Mouse (Mus musculus) cerebellum, postnatal 36 days (tissue): Measurements from ENCODE around the gene Napepld.
"Not testable (repeated sequence)": the region's sequence is repeated elsewhere in the genome, so short reads cannot be mapped to it uniquely, and the experiment has no call there.

Experiments
- DNase-seq, 2 experiments: peaks; one replicate each; pipeline ENCODE4 v3.0.0; 2021 to 2022; ENCODE audit warnings: mixed read lengths in 2 of 2

Gene Napepld

DNA sequence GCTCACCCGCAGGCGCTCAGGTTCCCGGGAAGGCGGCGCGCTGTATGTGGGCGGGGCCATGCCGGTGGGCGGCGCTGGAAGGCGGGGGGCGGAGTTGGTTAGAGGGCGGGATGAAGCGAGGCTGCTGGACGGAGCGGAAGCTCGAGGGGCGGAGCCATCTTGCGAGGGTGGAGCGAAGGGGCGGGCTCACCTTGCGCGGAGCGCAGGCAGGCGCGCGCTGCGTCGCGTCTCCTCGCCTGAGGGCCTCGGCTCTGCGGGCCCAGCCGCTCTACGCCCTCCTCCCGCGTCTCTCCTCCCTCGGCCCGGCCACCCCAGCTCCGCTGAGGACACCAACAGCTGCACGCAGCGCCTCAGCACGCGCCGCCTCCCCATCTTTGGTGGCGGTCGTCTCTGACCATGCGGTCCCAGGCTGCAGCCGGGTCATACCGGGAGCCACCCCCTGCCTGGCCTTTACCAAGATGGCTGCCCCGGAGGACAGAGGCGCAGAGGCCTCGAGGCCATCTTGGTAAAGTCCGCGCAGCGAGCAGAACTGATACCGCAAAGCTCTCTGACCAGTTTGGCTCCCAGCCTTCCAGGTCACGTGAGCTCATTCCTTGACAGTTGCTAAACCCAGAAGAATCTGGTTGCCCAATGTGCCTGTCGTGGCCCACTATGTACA lies at the start of gene Napepld:
TSS of gene Napepld (minus strand) at position 46 of the 658 bp plus-strand sequence.
- peak; percentile 97 to 99 for DNase-seq

DNA sequence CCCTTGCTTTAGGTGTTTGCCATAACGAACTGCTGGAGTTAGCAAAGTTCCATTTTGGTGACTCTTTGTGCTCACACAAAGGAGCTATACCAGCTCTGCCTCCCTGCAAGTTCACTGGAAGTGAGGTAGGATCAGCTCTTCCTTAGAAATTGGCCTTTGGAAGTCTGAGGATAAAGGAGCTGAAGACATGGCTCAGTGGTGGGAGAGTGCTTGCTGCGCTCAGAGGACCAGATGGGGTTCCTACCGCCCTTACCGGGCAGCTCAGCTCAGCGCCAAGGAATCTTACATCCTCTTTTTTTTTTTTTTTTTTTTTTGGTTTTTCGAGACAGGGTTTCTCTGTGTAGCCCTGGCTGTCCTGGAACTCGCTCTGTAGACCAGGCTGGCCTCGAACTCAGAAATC lies 44.8 kb upstream of the Napepld start:
- no peak for DNase-seq

DNA sequence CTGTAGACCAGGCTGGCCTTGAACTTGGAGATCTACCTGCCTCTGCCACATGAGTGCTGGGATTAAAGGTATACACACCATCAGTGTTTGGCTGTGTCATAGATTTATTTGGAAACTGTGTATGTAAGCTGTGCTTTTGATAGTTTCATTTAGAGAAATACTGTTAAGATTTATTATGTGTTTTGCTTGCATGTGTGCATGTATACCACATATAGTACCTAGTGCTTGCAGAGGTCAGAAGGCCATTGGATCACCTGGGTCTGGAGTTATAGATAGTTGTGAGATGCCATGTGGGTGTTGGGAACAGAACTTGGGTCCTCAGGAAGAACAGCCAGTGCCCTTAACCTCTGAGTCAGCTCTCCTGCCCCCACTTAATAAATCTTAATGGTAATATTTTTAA lies 43.5 kb upstream of the Napepld start:
- no peak for DNase-seq

DNA sequence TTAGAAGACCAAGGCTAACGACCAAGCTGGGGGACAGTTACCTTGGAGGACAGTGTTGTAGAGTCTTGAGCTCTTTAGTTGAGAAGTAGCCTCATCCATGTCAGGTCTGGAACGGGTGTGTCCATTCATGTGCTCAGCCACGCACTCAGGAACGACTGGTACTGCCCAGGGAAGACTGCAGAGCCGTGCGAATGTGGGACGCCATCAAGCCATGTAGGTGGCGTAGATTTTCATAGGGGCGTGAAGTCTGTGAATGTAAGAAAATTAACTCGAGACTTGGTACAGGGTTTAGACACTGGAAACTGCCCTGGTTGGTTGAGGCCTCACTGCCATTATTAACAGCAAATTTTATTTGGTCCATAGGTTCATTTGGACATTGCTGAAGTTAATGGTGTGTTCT lies 42.4 kb upstream of the Napepld start:
- DNase-seq, result no peak

DNA sequence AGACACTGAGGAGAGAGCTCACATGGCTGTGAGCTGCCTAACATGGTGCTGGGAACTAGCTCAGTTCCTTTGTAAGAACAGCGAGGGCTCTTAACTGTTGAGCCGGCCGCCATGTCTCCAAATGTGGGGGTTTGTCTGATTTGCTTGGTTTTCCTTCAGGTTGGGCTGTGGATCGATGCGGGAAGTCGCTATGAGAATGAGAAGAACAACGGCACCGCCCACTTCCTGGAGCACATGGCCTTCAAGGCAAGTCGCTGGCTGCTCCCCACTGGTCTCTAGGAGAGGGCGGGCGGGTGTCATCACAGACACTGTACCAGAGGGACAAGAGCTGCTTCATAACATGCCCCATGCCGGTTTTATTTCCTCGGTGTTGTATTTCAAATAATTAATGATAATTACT lies 38.7 kb upstream of the Napepld start:
- DNase-seq, result no peak

DNA sequence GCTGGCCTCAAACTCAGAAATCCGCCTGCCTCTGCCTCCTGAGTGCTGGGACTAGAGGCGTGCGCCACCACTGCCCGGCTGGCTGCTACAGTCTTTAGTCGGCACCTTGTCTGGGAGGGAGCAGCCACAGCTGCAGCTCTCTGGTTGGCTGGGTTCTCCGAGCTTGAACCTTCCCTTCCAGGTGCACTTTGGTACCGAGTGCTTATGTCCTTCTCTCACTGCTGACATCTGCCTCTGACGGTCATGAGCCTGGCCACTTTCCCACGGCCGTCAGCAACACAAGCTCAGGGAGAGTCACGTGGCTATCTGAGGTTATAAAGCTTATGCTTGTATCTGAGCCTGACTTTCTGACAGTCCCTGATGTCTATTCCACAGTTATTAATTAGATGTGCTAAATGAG lies 37.9 kb upstream of the Napepld start:
- no peak for DNase-seq

DNA sequence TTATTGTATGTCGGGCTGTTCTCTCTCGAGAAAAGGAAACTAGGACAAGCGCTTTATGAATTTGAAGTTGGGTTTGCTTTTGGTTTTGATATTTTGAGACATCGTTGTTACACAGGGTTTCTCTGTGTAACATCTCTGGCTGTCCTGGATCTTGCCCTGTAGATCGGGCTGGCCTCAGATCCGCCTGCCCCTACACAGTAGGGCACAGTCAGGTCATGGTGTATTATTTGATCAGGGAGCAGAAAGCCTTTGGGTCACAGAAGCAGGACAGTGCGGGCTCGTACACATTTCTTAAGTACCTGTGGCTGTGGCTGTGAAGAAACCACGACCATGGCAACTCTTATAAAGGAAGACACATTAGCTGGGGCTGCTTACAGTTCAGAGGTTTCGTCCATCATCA lies 36.4 kb upstream of the Napepld start:
- peak in 1 of 2 experiments; percentile 8 for DNase-seq

DNA sequence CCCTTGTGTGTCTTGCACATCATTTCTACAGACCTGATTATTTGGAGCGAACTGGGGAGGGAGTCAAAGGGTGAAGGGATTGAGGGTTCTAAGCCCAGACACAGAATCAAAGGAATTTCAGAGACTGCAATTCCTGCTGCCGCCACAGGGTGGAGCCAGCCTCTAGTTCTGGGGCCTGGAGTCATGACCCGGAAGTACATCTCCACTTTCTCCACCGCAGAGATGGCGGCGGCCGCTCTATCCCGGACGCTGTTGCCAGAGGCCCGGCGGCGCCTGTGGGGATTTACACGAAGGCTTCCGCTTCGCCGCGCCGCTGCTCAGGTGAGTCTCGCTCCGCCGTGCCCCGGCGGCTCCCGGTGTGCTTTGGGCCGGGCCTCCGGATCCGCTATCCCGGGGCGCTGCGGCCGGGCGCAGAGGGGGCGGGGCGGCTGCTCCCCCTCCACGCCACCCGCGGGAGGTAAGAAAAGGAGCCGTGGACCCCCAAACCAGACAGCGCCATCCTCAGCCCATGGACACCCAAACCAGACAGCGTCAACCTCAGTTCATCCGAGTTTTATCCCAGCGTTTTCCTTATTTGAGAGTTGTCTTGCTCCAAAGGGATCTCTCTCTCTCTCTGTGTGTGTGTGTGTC lies 35.9 kb upstream of the Napepld start, which contains the start of gene Pmpcb:
TSS of gene Pmpcb (plus strand) at position 186 of the 630 bp plus-strand sequence.
- DNase-seq, result peak; percentile 89 to 92

DNA sequence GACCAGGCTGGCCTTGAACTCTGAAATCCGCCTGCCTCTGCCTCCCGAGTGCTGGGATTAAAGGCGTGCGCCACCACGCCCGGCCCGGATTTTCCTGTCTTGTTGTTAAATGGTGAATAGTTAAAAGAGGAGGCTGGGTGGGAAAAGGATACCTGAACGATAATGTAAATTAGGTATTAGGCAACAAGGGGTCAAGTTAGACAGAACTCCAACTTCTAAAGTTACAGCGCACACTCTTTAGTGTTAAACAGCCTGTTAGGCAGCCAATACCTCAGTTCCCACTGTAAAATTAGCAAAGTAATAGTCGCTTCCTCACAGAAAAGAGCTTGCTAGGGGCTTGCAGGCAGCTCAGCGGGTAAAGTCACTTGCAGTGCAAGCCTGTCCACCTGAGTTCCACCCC lies 34.9 kb upstream of the Napepld start:
- no peak for DNase-seq

DNA sequence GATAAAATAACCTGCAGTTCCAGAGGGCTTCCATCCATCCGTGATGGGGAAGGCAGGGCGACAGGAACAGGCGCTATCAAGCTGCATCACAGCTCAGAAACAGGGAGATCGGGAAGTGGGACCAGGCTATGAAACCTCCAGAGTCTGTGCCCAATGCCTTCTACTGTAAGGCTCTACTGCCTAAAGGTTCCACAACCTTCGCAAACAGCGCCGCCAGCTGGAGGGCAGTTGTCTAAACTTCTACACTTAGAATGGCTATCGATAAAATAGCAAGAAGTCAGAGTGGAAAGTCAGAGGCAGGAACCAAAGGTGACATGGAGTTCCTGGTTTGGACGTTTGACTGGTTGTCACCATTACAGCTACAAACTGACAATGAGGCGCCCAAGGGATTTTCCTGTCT lies 34.4 kb upstream of the Napepld start:
- peak; percentile 50 to 60 for DNase-seq

DNA sequence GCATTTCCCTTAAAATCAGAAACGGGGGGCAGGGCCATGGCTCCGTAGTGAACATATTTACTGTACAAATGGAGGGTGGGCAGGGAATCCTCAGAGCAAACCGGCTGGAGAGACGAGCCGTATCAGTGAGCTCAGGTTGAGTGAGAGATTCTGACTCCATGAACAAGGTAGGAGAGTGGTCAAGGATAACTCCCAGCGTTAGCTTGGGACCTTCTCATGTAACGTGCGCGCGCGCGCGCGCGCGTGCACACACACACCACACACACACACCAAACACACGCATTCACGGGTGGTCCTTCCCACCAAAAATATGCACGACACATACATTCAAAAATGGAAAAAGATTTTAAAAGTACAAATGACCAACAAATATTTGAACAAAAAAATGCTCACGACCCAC lies 33.9 kb upstream of the Napepld start:
- DNase-seq, result no peak

DNA sequence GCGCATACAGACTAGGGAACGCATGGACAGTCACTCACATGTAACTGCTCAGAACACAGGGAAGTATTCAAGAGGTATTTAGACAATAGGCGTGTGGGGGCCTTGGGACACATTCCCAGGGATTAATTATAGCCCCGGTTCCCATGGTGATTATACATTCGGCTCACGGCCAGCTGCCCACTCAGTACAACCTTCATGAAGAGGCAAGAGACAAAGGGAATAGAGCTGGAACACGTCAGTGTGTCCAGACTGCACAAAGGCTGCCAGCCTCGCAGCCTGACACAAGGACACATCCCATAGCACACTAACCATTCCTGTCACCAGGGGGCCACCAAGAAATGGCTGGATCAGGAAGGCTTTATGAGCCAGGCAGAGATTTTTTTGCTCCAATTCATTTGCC lies 31.7 kb upstream of the Napepld start:
- DNase-seq, result peak; percentile 29 to 33

DNA sequence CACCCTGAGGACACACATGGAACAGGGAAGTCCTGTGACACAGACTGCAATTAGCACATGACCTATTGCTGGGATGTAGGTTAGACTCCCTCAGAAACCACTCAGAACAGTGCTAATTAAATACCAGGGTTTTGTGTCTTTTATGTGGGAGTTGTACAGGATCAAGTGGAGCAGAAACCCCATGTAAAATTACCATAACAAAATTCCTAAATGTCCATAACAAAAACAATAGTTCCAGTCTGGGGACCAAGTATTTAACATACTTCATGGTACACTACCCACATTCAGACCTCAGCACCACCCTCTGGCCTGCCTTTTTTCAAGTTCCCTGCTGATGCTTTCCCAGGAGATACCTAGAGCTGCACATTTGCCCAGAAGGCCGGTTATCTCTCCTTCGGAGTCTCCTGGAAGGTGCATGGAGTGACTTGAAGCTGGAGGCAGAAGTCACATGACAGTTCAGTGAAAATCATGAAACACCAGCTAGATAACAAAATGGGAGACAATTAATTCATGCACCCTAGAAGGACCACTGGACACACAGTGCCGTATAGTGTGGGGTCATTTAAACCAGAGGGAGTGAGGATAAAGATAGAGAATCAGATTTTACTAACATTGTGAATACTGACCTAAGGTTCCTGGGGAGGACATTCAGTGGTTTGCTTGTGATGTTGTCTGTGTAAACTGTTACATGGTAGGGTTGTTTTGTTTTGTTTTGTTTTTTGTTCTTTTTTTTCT lies 31.1 kb upstream of the Napepld start:
- no peak for DNase-seq

DNA sequence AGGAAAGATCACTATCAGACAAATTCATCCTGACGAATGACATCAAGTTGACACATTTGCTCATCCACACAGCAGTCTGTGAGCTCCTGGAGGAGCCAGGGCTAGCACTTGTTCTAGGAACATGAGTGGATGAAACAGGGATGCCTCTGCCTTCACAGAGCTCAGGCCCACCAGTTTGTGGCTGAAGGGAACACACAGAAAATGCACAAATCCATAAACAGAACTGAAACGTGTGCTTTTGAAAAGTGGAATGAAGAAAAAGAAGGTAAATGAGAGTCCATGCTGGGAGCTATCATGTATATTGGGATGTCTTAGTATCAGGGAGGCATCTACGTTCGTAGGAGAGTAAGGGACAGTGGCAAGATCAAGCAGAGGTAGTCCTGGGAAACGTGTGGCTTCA lies 27.9 kb upstream of the Napepld start:
- no peak for DNase-seq

DNA sequence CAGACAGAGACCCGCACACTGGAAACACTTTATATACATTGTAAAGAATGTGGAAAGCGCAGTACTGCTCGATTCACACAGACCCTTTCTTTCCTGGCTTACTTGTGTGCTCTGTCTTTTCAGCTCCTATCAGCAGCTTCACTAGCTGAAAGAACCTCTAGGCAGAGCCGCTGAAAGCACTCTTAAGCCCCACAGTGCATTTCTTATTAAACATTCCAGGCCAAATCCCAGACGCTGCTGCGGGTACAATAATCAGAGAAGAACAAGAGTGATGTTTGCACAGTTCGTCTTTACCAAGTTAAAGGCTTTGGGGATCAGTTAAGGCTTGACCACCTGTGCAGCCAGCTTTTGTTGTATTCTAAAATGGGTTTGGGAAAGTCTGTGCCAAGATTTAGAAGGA lies 23.7 kb upstream of the Napepld start:
- DNase-seq, result no peak

DNA sequence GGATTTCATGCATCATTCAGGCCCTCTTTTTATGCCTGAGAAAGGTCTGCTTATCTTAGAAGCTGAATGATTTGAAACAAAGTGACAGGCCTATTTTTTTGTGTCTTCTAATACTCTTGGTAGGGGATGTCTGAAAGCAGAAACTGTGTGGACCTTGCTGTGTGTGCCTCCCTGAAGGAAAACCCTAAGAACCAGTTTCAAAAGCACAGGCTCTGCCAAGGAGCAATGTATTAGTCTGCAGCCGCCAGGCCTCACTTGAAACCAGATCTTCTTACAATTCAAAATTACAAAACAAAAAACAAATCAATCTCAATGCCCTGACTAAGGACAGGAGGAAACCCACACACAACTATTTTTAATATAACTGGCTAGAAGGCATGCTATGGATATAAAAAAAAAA lies 23.2 kb upstream of the Napepld start:
- no peak for DNase-seq

DNA sequence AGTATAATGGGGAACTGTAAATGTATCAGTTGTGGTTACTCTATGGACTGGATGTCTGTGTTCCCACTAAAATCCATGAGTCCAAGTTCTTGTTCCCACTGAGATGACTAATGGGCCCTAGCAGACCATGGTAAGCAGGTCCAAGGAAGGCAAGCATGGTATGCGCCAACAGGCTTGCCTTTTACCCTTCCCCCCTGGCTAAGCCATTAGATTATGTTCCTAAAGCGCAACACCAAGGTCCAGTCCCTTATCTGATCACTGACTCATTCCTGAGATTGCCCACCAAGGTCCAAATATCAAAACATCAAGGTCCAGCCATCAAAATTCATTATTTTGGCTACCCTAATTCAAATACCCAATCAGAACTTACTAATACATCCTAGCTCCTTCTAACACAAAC lies 18.0 kb upstream of the Napepld start:
- DNase-seq, result no peak

DNA sequence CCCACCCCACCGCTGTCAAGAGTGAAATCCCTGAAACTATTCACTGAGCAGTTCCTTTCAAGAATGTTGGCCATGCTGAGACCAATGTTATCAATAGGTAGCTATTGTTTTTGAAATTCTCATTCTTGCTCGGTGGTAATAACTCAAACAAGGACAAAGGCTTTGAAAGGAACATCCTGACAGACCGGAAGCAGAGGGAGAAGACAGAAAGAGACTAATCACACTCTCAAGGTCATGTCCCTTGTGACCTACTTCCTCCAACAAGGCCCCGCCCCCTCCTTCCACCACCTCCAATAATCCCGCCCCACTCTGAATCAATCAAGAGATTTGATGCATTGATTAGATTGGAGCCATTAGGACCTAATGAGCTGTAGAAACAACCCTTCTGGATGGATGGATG lies 17.4 kb upstream of the Napepld start:
- DNase-seq, result no peak

DNA sequence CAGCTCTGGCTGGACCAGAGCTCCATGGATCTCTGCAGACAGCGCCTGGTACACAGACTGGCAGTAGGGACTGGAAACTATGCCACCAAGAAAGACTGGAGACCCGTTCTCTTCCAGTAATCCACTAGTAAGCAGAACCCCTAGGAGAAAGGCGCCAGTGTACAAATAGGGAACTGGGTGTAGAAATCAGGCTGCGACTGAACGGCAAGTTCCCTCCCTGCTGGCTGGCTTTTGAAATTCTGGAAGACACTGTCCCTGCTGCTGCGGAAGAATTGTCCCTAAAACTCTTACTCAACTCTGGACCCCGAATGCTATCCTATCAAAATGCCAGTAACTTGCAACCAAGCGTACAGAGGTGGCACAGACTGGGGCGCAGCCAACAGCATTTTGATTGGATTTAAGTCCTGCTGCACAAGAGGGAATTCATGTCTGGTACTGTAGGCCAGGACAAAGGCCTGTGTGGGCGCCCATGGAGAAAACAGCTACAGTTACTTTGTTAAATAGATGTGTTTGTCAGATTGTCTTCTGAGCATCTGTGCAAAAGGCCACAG lies 16.0 kb upstream of the Napepld start:
- DNase-seq, result no peak

DNA sequence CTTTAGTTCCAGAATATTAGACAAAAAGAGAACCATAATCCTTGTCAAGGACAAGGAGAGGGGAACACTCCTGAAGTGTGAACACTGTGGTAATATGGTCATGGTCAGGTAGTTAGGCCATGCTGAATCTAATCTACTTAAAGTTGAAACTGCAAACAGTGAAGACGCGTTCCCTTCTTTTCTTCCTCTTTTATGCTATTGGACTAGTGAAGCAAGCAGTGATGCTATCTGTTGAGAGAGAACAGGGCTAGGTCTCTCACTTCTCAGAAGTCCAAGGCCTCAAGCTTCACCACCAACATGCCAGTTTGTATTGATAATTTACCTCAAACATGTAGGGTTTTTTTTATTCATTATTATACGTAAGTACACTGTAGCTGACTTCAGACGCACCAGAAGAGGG lies 13.3 kb upstream of the Napepld start:
- DNase-seq, result no peak

DNA sequence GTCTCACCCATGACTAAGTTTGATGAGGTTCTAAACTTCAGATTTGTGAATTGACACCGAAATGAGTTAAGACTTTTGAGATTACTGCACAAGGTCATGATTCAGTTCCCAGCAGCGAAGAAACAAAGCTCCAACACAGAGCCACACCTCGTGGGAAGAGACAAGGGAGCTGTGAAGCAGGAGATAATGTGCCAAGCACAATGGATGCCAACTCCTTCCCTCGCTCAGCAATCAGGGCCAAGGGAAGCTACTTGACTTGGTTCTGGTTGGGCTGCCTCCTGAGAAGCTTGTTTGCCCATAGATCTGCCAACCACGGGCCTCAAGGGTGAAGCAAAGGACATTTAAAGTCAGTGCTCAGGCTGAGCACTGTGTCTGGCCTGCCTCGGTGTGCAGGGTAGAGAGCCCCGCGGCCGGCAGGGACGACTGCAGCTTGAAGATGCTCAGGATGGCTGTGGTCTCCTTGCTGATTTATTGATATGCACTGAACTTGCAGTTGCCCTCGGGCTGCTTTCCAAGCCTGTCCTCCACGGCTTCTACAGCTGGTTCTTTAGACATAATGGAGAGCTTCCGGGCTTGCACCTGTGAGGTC lies 11.0 kb upstream of the Napepld start:
- DNase-seq, result no peak

DNA sequence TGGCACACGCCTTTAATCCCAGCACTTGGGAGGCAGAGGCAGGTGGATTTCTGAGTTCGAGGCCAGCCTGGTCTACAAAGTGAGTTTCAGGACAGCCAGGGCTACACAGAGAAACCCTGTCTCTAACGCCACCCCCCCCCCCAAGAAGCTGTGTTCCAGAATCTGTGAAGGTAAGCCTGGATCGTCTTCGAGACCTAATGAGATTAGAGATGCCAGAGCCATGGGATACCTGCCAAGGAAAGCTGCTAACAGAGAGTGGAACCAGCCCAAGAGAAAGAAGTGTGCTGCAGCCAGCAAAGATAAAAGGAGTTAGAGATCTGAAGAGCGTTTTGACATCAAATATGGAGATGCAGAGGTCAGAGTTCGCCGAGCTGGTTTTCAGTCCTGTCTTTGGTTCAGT lies 6.8 kb upstream of the Napepld start:
- DNase-seq, result not testable (repeated sequence)

DNA sequence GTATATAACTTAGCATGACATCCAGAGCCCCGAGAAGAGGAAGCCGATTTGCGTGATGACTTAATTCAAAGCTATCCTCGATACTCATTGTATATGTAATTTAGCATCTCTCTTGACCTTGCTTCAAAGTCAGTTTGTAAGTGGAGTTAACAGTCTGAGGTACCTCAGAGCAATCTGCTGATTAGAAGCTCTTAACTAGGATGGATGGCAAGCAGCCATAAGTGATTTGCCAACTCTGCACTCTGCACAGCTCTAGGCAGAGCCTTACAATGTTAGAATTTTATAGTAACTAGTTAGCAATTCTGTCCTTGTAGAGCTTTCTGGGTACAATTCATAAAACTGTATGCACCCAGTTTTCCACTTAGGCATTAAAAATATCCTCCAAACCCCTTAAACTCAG lies 5.3 kb upstream of the Napepld start:
- no peak for DNase-seq

DNA sequence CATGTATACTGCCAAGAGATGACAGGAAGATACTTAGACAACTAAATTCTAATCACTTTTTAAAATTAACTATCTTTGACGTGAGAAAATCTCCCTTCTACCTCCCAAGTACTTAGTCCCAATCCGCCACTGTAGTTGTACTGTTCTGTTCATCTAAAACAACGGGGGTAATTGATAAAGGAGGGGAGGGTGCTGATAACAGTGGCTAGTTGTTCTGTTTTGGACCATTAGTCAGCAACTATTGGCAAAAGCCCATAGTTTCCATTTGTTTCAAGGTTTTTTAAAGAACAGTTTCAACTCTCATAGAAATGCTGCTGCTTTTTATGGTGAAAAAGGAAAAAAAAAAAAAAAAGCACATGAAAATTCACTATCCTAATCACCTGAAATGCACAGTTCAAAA lies 2.5 kb upstream of the Napepld start:
- DNase-seq, result no peak
